Comparison of ENCODE assay signal across 10 mouse cellular contexts in the genomic region with DNA sequence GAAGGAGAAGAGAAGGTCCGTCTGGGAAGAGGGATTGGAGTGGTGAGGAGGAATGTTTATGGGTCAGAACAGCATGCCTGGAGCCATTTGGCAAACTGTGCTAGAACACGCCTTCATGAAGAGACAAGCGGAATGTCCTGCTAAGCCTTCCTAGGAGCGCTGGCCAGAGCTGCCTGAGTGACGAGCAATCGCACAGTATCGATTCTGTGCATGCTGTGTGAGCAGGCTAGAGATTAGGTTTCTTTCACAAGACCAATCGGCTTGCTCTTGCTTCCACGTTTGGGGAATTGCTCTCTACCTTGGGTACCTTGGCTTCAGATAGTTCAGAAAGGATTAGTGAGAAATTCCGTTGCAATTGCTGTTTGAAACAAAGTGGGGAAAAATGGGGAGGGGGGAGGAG. TPM values are rescaled to one million over a fixed set of nuclear protein-coding genes. Genes with fewer than 3 reads are reported as not detected.
A peak's percentile ranks its signal among the peaks of the same experiment; 100 is the strongest.
DNase-seq lines count a peak whose midpoint lies in the region; ATAC-seq lines count a peak whose summit lies in the region.
"Had no signal": no experiment of that assay in that cellular context is flagged by ENCODE, and none has a peak within 500 bp of the region (broad histone marks: within the 10 kb centered on the region; RNA-seq: fewer than 3 reads in every experiment).

No protein-coding gene starts in this region.

- H3K4me2 ChIP-seq in heart, embryonic 12.5 days = peak overlapping the region; percentile 42
- peak overlapping the region; percentile 58 for H3K4me2 ChIP-seq in limb, embryonic 13.5 days (replicated peaks)
- H3K4me2 ChIP-seq: heart, embryonic 15.5 days had no signal

- H3K9me3 ChIP-seq in heart, embryonic 12.5 days (replicated peaks) = no peaks in the 10 kb centered on the region
- no peaks in the 10 kb centered on the region for H3K9me3 ChIP-seq in limb, embryonic 13.5 days
- H3K9me3 ChIP-seq: heart, embryonic 15.5 days had no signal

- no peak overlapping the region for H3K27ac ChIP-seq in heart, embryonic 12.5 days (ENCODE audit: poor library complexity, severe bottlenecking)
- peak overlapping the region; percentile 76; the same call in 1 of the 2 replicates for H3K27ac ChIP-seq in limb, embryonic 13.5 days
- H3K27ac ChIP-seq: heart, embryonic 15.5 days had no signal

- DNase-seq in heart, adult 8-10 months (ENCODE audit: low spot score) = no peak
- DNase-seq in urinary bladder, postnatal 25 days (ENCODE audit: low spot score) = peak; percentile 19
- DNase-seq in urinary bladder, adult 18-20 months (ENCODE audit: low spot score in 2 of 2) = no peak
- no peak for DNase-seq in thymus, postnatal 25 days
- no peak for DNase-seq in ovary, postnatal 10 days (ENCODE audit: low spot score)
- DNase-seq: right cerebral cortex, adult 18-20 months had no signal

- no peak for ATAC-seq in heart, embryonic 12.5 days (ENCODE audit: insufficient number of reproducible peaks, low FRiP score)
- ATAC-seq in limb, embryonic 13.5 days (ENCODE audit: low FRiP score, low read depth) = peak; percentile 82
- no peak for ATAC-seq in monocyte, adult 5-6 weeks (replicated peaks; ENCODE audit: insufficient number of reproducible peaks, low FRiP score, low TSS enrichment, poor library complexity, severe bottlenecking)

- H3K36me3 ChIP-seq in heart, embryonic 12.5 days = no peaks in the 10 kb centered on the region
- no peaks in the 10 kb centered on the region for H3K36me3 ChIP-seq in limb, embryonic 13.5 days
- H3K36me3 ChIP-seq: heart, embryonic 15.5 days had no signal

- peaks cover 12% of the 10 kb centered on the region for H3K4me1 ChIP-seq in heart, embryonic 12.5 days (replicated peaks)
- peaks cover 27% of the 10 kb centered on the region for H3K4me1 ChIP-seq in limb, embryonic 13.5 days

- no peak overlapping the region for H3K4me3 ChIP-seq in heart, embryonic 12.5 days
- peak overlapping the region; percentile 17 for H3K4me3 ChIP-seq in limb, embryonic 13.5 days
- H3K4me3 ChIP-seq: heart, embryonic 15.5 days had no signal

- 29% methylated on average over 10 of the region's 10 CpGs for WGBS in heart, embryonic 12.5 days
- 5% methylated on average over 10 of the region's 10 CpGs for WGBS in limb, embryonic 13.5 days

- H3K9ac ChIP-seq in heart, embryonic 12.5 days = 0 out of 2 replicates have a peak overlapping the region, but pooled peaks have one; percentile 1
- H3K9ac ChIP-seq in limb, embryonic 13.5 days = 0 out of 2 replicates have a peak overlapping the region, but pooled peaks have one; percentile 13
- H3K9ac ChIP-seq: heart, embryonic 15.5 days had no signal

- no peaks in the 10 kb centered on the region for H3K27me3 ChIP-seq in heart, embryonic 12.5 days (replicated peaks)
- H3K27me3 ChIP-seq in limb, embryonic 13.5 days = no peaks in the 10 kb centered on the region

RNA-seq across cellular contexts. Expression of gene Fdx1, which starts 35.2 kb away (rescaled TPM):
- 96.4 and 100 TPM in 2 replicates for polyA plus RNA-seq in heart, embryonic 12.5 days (2016; fragmentation: Nextera tagmentation; extraction: Ambion mirVana)
- 10 to 100 TPM; 80.8 to 96.5 (median 88.2) TPM for total RNA-seq in heart, adult 8-10 months (2022)
- 63.6 and 64.3 TPM in 2 replicates for polyA plus RNA-seq in limb, embryonic 13.5 days (2015; fragmentation: Nextera tagmentation; extraction: Ambion mirVana)
- 0.75 to 4.9 TPM in 2 of 3 replicates, not detected in the other for total RNA-seq in monocyte, adult 5-6 weeks (2017)

Comparison
In these comparisons a context has a peak if more than half of its experiments do, and no peak if none do; other contexts are left out.
1. RNA of gene Fdx1, which starts 35.2 kb away (total RNA-seq): 80.8 to 96.5 TPM in heart, adult 8-10 months; 0.75 to 4.9 TPM in monocyte, adult 5-6 weeks; every median in the first group is over 10 times any median in the second.